Mouse (Mus musculus) activated CD4-positive, CD25-positive, alpha-beta regulatory T cell, adult 4 months (primary cell): ENCODE measurements around the gene Gimap9. TPM values are rescaled to one million over a fixed set of nuclear protein-coding genes. Genes with fewer than 3 reads are reported as not detected.
A peak's percentile ranks its signal among the peaks of the same experiment; 100 is the strongest.
"Not testable (repeated sequence)": the region's sequence is repeated elsewhere in the genome, so short reads cannot be mapped to it uniquely, and the experiment has no call there.

Experiments
- ATAC-seq: one replicate; pipeline ENCODE4 v1.8.0; 2017
- polyA plus RNA-seq, 2 experiments: library from polyadenylated mRNA; unstranded; fragments of 100-300 nt; shearing (Covaris generic); gene quantifications; one replicate each; pipeline ENCODE4 v1.2.1; 2017

Gene Gimap9
- polyA plus RNA-seq, 2 experiments from 2014 or later: 237 to 239 TPM

- no peak for ATAC-seq
These were observed 10.5 kb upstream of the Gimap9 start for GRCm38 (mm10) chr6:48665471-48665870.

- peak; percentile 59 for ATAC-seq
These were observed 9.8 kb upstream of the Gimap9 start for GRCm38 (mm10) chr6:48666159-48666586.

GRCm38 (mm10) chr6:48668022-48668421, 7.9 kb upstream of the Gimap9 start:
- no peak for ATAC-seq

GRCm38 (mm10) chr6:48669446-48669969, 6.4 kb upstream of the Gimap9 start:
- peak; percentile 32 for ATAC-seq

- no peak for ATAC-seq
These were observed 1.5 kb upstream of the Gimap9 start for GRCm38 (mm10) chr6:48674291-48675058.

- no peak for ATAC-seq
These were observed 464 bp upstream of the Gimap9 start for GRCm38 (mm10) chr6:48675400-48675930.

GRCm38 (mm10) chr6:48676860-48677415, 1.0 kb downstream of the Gimap9 start:
- ATAC-seq: no peak

- ATAC-seq: no peak
These were observed 1.8 kb downstream of the Gimap9 start for GRCm38 (mm10) chr6:48677492-48678345.

GRCm38 (mm10) chr6:48678391-48678790, 2.5 kb downstream of the Gimap9 start:
- ATAC-seq: no peak

- ATAC-seq: peak; percentile 25
These were observed 3.8 kb downstream of the Gimap9 start for GRCm38 (mm10) chr6:48679701-48680100.

- ATAC-seq: peak; percentile 48
These were observed 4.5 kb downstream of the Gimap9 start for GRCm38 (mm10) chr6:48680421-48680820.

GRCm38 (mm10) chr6:48681472-48682090, 5.7 kb downstream of the Gimap9 start:
- peak; percentile 50 for ATAC-seq

GRCm38 (mm10) chr6:48682271-48682670, 6.3 kb downstream of the Gimap9 start:
- no peak for ATAC-seq

- not testable (repeated sequence) for ATAC-seq
These were observed 7.4 kb downstream of the Gimap9 start for GRCm38 (mm10) chr6:48683263-48683821.

- no peak for ATAC-seq
These were observed 8.4 kb downstream of the Gimap9 start, which contains the start of gene Gimap4 for GRCm38 (mm10) chr6:48684319-48684718. Gene Gimap4, plus strand, starts transcription at chr6:48684549.

GRCm38 (mm10) chr6:48684806-48685205, 8.9 kb downstream of the Gimap9 start:
- no peak for ATAC-seq

- ATAC-seq: no peak
These were observed 9.3 kb downstream of the Gimap9 start for GRCm38 (mm10) chr6:48685251-48685650.

GRCm38 (mm10) chr6:48685694-48686665, 10.1 kb downstream of the Gimap9 start:
- ATAC-seq: no peak

- no peak for ATAC-seq
These were observed 11.1 kb downstream of the Gimap9 start for GRCm38 (mm10) chr6:48687077-48687476.

- peak; percentile 57 for ATAC-seq
These were observed 13.4 kb downstream of the Gimap9 start for GRCm38 (mm10) chr6:48689320-48689719.

GRCm38 (mm10) chr6:48692962-48693361, 17.0 kb downstream of the Gimap9 start:
- no peak for ATAC-seq
